Mouse (Mus musculus): ENCODE measurements around the gene Gm6899.

The Gm6899 gene

DNA sequence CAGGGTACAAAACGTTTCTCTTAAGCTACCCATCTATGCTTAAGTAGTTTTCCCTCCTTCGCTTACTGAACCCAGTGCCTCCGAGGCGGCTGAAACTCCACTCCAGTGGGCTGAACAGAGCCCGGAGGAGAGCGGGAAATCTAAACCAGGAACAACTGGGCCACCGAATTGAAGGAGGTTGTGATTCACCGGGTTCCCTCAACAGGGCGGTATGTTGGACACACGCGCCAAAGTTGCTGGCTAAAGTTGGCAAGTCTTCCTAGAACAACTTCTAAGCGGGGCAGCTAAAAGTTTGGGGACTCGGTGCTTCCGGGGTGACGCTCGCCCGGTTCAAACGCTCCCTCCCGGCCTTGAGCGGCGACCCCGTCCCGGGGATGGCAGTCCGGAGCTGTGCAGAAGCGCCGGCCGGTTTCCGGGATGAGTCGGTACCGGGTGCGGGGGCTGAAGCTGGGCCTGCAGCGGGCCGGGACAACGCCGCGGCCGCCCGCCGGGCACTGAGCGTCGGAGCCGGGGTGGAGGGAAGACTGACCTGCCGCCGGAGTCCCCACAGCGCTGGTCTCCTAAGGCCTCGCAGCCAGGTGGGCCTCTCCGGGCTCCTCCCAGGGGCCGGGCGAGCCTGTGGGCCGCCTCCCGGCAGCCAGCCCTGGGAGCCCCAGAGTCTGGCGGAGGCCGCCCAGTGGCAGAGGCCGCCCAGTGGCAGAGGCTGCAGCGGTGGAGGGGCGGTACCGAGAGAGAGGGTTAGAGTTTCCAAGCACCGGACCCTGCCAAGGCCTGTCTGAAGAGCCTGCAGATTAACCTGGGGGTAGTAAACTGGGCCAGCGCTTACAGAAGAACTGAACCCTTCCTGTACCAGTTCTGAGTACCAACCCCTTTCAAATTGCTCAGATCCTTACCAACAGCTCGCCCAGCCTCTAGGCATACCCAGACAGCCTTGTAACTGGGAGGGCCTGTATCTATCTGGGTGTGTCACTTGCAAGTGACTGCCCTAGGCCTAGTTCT, at the start of gene Gm6899, which contains the start of gene Vrk2:
Gene Gm6899 (plus strand): TSS at position 181 of the 999 bp plus-strand sequence.
Gene Vrk2 (minus strand): TSS at position 939 of the 999 bp plus-strand sequence.
- DNase-seq (ENCODE audit: extremely low spot score): peak; percentile 87

DNA sequence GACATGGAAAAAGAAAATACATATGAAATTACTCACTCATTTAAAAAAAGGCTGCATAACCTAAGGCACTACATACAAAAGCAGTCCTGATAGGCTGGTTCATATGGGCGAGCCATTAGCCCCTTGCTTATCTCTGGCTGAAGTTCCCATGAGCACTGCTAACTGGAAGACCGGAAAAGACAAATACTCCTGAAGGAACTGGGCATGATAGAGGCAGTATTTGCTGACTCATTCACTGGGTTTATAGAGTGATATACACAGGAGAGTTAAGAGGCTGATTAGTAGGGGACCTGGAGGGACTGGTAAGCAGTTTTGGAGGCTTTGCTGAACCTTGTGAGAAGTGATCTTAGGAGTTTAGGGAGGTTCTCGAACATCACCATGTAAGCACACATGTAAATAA, 41.5 kb upstream of the Gm6899 start:
- DNase-seq (ENCODE audit: extremely low spot score): no peak

DNA sequence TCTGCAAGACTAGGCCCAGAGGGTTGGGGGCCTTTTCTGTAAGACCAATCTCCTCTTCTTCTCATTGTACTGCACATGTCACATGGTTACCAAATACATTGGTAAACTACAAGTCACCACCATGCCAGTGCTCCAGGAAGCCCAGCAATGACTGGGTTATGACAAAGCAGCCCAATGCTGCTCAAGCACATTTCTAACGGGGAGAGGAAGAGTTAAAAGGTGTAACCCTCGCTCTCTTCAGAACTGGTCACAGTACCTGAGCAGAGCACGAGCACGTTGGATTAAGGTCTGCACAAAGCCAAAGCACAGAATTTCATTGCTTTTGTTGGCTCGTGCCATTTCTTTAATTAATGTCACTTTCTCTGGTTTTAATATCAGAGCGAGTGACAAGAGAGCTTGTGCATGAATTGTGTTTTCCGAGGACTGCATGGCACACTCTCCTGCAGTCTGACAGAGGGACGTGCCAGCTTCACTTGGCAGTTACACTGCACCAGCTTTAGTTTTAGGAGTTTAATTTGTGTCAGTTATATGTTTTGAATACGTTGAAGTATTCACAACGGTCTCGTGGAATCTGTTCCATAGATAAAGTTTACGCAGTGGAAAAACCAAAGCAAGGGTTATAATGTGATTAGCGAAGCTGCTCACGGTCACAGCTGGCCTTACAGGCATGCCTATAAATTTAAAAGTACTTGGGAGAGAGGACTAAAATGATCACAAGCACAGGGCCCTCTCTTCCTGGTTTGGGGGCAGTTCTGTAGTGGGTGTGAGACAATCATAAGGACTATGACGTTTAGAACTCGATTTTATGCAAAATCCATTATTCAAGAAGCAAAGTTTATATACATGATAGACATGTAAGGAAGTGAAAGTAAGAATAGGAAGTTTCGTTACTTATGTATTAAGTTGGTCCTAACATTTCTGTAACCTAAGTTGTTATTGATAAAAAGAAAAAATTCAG, 7.4 kb upstream of the Gm6899 start:
- DNase-seq (ENCODE audit: extremely low spot score): no peak

DNA sequence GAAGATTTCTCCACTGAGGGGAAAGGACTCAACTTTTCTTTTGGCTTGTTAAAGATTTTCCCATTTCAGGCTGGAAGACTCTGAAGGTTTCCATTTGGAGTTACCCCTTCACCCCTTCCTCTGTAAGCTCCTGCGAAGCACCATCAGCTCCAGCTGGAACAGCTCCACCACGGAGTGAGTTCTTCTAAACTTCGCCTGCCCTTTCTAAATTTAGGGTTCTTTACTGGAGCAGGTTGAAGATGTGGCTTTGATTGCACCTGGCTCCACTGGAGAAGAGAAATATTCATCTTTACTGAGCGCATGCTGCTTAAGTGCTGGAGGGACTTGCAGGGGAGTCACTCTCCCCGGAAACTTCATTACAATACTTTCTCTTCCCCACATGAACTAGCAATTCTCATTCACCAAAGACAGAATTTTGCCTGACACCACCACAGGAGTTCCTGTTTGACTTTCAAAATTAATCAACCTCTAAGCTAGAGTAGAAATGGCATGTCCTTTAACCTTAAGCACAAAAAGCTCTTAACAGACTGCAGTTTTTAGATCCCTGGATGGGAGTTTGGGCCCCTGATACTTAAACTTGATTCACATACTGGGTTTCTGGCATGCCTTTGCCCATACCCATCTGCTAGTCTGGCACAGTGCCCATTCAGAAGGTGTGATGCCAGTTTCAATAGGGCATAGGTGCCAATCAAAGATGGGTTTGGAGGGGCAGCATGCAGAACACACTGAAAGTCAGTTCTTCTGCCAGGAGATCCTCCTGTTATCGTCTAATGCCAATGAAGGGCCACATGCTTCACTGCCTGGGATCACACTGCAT, 6.5 kb upstream of the Gm6899 start:
- no peak for DNase-seq (ENCODE audit: extremely low spot score)

DNA sequence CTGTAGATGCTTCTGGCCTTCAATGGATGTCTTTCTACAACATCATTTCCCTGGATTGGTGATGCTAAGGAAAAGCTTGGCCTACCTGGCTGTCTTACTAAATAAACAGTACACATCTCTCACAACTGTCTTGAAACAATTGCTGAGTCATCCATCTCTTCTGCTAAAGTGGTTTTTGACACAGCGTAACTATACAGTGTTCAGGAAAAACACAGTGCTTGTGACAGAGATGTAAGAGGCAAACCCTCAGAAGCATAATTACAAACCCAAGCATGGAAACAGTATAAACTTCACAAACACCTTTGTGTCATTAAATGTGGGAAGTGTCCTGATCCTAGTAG, 5.9 kb upstream of the Gm6899 start:
- DNase-seq (ENCODE audit: extremely low spot score): no peak

DNA sequence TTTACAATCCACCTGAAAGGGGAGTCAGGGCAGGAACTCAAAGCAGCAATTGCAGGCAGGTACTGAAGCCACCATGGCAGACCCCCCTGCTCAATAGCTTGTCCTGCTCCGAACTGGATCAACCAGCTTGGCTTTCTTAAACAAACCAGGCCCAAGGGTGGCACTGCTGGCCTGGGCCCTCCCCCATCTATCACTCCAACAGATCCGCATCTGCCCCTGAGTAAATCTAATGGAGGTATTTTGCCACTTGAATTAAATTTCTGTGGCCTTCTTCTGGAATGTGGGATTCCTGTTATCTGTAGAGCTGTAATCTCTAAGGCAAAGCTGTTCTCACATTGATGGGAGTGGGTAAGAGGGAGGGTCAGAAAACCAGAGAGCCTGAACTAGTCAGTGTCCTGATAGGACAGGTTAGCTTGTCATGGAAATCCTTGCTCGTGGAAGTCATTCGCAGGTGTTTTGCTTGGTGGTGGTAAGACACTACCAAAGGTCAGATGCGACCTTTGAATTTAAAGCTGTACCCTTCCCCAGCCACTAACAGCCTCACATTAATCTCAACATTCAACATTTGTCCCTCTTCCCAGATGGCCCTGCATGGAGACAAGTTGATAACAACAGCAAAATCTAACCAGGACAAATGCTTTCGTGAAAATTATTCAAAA, 517 bp upstream of the Gm6899 start:
- DNase-seq (ENCODE audit: extremely low spot score): no peak

DNA sequence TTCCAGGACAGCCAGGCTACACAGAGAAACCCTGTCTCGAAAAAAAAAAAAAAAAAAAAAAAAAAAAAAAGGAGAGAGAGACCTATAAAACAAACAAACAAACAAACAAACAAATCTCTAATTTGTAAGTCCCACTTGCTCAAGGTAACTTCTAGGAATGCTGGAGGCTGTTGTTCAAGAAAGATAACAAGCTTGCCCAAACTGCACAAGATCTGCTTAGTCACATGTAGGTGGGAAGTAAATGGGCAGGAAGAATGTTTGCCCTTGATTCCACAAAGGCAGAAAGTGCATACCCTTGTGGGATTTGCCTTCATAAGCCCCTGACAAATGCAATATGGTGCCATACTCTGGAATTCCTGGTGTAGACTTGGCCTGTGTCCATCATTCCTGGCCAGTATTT, 1.4 kb downstream of the Gm6899 start:
- DNase-seq (ENCODE audit: extremely low spot score): no peak

DNA sequence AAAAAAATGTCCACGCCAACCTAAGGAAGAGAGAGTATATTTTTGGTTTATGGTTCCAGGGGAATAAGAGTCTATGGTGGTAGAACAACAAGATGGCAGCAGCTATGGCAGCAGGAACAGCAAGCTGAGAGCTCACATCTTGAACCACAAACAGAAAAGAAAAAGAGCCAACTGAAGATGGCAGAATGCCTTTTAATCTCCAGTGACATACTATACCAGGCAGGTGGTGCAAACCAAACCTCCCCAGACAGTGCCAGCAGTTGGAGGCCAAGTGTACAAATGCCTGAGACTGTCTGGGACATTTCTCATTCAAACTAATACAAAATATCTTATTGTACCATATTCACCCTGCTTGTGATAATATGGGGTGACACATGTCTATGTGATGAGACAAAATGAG, 3.1 kb downstream of the Gm6899 start:
- DNase-seq (ENCODE audit: extremely low spot score): no peak

DNA sequence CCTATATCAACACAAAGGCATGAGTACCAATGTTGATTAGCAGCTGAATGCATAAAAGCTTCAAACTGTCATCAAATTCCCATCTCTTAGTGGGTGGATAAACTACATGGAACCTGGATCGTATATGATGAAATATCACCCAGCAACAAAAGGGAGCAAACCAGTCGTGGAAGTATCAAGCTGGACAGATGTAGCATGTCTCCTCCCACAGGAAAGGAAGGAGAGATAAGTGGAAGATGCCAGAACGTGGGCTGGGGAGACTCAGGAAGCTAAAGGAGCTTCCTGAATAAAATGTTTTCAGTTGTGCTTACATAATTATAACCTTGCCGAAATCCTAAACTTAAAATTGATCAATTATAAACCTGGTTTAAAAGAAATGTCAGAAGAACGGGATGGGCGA, 4.1 kb downstream of the Gm6899 start:
- DNase-seq (ENCODE audit: extremely low spot score): no peak

DNA sequence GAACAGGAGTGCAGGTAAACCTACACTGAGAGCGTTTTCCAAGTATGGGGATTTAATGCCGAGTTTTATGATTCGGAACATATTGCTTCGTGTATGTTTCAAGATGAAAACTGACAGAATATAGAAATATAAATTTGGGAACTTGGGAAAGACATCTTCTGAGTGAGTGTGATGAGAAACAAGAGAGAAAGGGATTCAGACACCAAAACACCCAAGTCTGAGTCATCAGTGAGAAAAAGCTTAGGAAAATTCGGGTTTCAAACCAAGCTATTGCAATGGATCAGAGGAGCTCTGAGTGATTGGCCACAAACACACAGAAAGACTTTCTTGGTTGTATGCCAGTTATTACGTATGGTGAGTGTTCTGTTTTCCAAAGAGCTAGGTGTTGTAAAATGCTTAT, 4.7 kb downstream of the Gm6899 start:
- no peak for DNase-seq (ENCODE audit: extremely low spot score)

DNA sequence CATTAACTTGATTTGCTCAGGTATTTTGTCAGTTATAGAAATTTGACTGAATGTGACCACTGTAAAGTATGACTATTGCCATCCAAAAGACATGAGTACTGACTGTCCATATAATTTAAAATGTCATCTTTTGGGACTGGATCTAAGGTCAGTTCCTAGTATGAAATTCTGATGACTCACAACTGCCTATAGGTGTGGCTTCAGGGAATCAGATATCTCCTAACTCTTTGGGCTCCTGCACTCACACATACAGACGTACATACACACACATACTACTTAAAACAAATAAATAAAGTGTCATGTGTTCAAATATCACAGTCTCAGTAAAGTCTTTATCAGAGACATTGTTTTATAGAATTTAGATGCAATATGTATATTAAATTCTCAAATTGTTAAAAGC, 5.8 kb downstream of the Gm6899 start:
- no peak for DNase-seq (ENCODE audit: extremely low spot score)

DNA sequence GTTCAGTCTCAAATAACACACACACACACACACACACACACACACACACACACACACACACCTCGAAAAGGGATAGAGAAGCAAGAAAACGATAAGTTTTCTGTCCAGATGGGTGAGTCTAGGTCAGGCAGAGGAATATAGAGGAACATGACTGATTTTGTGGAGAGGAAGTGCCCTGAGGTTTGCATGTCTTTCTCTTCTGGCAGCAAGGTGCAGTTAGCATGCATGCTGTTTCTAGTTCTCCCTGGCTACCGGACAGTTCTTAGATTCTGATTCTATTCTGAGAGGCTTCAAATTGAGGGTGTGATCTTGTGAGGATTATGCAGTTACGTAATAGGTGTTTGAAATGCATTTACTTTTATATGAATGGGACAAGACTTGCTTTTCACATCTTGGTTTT, 7.7 kb downstream of the Gm6899 start:
- no peak for DNase-seq (ENCODE audit: extremely low spot score)

DNA sequence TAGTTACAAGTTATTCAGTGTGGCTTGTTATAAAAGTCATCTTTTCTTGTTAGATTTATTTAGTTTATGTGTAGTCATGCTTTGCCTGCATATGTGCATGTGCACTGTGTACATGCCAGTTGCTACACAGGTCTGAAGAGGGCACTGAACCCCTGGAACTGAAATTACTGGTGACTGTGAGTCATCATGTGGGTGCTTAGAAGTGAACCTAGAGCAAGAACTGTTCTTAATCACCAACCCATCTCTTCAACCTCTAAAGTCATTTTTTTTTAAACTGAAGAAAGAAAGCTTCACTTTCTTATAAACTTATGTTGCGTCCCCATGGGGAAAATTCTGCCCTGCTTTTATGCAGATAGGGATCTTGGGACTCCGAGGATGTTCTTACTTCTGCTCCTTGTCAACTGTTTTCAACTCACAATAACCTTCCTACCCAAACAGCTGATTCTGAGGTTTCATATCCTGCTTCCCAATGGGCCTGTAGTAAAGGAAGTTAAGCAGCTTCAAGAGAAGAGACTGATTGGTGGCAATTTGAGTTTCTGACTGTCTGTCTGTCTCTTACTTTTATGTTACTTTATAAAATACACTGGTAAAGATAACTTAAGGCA, 8.6 kb downstream of the Gm6899 start:
- DNase-seq (ENCODE audit: extremely low spot score): no peak

DNA sequence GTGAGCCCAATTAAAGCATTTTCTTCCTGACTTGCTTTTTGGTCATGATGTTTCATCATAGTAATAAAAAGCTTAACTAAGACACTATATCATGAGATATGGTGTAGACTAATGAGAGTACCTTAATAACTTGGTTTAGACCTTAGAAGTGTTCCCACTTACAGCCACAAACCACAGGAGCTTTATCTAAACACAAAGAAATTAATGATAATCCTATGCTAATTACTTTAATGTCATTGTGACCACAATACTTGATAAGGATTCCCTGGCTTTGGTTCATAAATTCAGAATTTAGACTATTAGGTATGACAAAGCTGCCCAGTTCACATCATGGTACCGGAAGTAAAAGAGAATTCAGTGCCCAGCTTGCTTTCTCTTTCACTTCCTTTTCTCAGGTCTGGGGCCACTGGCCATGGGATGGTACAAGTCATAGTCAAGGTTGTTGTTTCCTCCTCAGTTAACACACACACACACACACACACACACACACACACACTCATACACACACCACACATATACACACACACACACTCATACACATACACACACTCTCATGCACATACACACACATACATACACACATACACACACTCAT, 11.1 kb downstream of the Gm6899 start:
- no peak for DNase-seq (ENCODE audit: extremely low spot score)

DNA sequence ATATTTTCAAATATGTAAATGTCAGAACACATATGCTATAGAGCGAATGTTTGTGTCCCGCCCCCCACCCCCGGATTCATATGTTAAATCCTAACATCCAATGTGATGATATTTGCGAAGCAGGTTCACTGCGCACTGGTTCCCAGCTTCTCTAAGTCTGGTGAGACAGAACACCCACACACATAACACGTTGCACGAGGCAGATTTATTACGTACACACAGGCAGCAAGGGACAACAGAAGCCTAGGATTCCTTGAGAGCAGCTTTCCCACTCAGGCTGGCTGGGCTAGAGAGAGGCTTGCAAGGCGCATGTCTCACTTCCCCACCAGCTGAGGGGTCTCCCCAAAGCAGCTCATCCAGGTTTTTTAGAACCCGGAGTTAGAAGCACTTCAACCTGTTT, 15.8 kb downstream of the Gm6899 start:
- peak; percentile 5 for DNase-seq (ENCODE audit: extremely low spot score)

DNA sequence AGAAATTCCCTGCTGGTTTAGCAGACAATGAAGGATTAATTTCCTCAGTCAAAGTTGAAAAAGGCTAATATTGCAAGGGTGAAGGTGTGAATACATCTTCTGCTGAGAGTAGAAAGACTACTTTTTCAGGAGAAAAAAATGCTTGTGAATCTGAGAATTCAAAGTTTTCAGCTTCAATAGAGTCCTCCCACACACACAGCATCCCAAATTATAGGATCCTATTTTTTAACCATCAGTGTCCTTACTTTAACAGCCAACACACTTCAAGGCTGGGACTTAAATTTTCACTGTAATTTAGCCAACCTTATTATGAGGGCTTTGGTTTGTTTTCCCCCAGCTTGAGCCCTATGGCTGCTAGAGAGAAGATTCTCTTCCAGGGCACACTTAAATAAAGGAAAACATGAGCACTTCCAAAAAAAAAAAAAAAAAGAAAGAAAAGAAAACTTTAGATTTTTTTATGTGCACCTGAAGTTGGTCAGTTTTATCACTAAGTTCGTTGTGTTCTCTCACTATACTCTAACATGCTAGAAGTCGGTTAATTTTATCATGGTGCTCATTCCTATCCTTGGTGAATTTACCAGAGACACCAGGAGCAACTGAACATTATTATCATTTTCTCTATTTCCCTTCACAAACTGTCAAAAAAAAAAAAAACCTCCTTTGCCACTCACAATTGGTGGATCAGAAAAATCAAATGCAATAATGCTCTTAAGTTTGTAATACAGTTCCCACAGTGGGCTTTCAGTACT, 25.6 kb downstream of the Gm6899 start:
- no peak for DNase-seq (ENCODE audit: extremely low spot score)

DNA sequence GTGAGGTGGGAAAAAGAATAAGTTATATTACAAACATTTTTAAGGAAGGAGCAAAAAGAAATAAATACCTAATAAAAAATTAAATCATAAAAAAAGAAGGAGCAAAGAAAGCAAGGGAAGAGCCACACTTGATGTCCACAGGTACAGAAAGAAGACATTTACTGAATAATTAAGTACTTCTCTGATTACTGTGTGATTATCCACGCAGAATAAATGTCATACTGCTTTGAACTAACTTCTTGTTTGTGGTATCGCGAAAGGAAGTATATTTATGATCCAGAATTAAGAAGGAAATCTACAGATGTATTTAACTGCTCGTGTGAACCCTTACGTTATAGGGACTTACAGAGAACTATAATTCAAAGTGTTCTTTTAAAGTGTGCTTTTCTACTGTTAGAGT, 29.7 kb downstream of the Gm6899 start:
- DNase-seq (ENCODE audit: extremely low spot score): no peak

DNA sequence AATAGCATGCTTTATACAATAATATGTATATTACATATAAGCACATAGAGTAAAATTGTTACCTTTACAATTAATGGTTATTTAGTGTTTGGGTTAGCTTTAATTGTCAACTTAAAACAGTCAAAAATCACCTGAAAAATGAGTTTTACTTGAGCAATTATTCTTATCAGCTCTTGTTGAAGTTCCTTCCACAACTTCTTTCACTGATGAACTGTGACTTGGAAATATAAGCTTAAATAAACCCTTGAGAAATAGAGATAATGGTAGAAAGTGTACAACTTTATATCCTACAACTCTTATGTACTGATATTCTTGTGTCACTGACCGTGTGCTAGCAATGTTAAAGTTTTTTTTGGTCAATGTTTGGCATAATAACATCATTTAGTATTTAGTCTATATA, 43.2 kb downstream of the Gm6899 start:
- DNase-seq (ENCODE audit: extremely low spot score): no peak

DNA sequence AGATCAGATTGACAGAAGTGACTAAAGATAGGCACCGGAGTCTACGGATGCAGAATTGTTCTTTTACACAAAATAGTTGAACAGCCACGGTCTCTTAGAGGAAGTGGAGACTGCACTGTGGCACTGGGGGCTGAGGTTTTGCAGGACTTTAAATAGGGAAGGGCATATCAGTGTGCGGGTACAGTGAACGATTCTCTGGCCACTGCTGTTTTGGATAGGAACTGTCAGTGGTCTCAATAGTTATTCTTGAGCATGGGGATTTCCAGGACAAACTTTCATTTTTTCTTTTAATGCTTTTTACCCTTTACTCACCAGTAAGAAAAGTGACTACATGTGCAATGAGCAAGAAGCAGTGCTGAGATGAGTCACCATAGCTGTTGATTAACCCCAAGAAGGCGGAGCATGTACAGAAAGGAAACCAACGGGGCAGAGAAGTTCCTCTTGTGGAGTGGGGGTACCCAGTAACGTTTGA, 47.3 kb downstream of the Gm6899 start:
- no peak for DNase-seq (ENCODE audit: extremely low spot score)
